Mouse (Mus musculus): ENCODE data around the gene Pcdh7. TPM values are rescaled to one million over a fixed set of nuclear protein-coding genes. Genes with fewer than 3 reads are reported as not detected.

The Pcdh7 gene
- total RNA-seq, 2 experiments from 2014 or later = 143 to 159 TPM

DNA sequence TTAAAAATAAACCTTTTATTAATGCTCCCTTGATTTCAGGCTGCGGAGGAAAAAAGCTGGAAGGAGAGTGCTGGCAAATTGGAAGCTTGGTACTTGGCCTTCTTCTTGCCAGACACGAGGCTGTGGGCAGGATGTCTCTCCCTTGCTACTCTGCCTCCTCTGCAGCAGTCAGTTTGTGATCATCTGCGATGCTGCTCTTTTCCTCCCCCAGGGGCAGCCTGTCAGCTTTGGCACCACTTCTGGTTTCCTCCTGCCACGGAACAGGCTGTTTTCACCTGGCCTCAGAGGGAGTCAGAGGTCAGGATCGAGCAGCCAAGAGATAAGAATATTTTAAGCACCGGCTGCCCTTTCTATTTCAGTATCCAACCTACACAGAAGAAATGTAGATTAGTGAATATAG is 25.2 kb downstream of the Pcdh7 start:
- intact Hi-C loops (cut with DNase I) = no loop called here
- DNase-seq (ENCODE audit: low spot score in 2 of 2) = no peak

DNA sequence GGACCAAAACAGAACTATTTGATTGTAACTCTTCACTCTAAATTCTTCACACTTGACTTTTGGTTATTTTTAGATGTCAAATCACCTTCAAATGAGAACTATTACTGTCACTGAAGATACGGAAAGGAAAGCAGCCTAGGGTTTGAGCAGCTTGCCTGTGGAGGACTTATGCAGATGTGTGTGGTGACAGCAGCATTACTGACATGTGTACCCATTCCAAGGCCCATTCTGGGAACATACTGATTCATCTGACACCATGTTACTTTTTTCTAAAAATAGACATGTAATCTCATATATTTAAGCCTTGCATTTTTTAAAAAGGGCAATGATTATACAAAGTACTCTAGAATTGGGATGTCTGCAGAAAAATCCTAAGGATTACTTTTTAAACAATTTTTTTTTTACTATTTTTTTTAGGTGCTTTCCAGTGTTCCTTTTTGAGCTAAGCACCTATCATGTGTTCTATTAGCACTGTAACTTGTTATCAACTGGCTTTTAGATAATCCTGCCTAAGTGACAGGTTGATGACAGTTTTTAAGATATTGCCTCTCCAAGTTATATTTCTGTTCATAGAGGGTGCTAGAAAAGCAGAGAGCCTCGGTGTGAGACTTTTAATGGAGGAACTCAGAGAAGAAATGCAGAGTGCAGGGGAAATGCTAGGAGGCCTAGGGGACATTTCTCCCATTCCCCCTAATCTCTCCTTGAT is 26.3 kb downstream of the Pcdh7 start:
- intact Hi-C loops (cut with DNase I) = no loop called here
- no peak for DNase-seq (ENCODE audit: low spot score in 2 of 2)

GRCm38 (mm10) chr5:57745879-57746278 is 28.1 kb downstream of the Pcdh7 start:
- intact Hi-C loops (cut with DNase I) = no loop called here
- no peak for DNase-seq (ENCODE audit: low spot score in 2 of 2)

DNA sequence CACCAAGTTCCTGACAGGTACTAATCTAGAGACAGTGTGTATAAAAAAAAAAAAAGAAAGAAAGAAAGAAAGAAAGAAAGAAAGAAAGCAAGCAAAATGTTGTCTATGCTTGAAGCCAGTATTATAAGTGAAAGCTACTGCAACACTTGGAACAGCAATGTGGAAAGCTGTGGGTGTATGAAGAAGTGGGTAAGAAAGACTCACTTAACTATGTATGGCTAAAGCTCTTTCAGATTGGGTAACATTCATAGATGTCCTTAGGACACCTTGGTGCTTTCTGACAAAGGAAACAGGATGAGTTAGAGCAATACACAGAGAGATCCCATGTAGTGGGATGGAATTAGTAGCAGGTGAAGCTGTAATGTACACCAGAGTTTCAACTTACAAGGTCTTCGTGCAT is 32.6 kb downstream of the Pcdh7 start:
- DNase-seq (ENCODE audit: low spot score in 2 of 2) = no peak

DNA sequence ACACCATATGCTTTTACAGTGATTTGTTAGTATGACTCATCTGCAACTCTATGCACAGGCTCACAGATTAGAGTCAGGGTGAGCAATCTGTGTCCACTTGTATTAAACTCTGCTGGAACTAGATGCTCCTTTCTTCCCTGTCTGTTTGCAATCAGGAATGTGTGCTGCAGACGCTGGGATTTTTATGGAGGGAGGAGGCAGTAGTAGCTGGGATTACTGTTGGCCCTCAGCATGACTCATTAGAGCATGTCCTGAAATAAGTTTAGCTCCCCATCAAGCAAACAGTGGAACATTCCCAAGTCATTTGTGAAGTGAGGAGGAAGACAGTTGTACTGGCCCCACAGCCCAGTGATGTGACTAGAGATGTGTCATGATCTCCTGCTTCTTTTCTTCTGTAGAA is 38.0 kb downstream of the Pcdh7 start:
- intact Hi-C loops (cut with DNase I) = no loop called here
- peak in 1 of 2 experiments; percentile 34 for DNase-seq (ENCODE audit: low spot score in 2 of 2)

More for the DNA sequence above, 32.6 kb downstream of the Pcdh7 start:
- intact Hi-C loops (cut with DNase I) = no loop called here

- DNase-seq (ENCODE audit: low spot score in 2 of 2) = no peak
- intact Hi-C loops (cut with DNase I) = no loop called here
Observed at GRCm38 (mm10) chr5:57756726-57757424, 39.1 kb downstream of the Pcdh7 start.

- intact Hi-C loops (cut with DNase I) = no loop called here
- DNase-seq (ENCODE audit: low spot score in 2 of 2) = peak in 1 of 2 experiments; percentile 30
Observed at GRCm38 (mm10) chr5:57757436-57757898, 39.7 kb downstream of the Pcdh7 start.

- DNase-seq (ENCODE audit: low spot score in 2 of 2) = no peak
- intact Hi-C loops (cut with DNase I) = no loop called here
Observed at GRCm38 (mm10) chr5:57758968-57759367, 41.2 kb downstream of the Pcdh7 start.

GRCm38 (mm10) chr5:57760069-57761063 is 42.6 kb downstream of the Pcdh7 start:
- intact Hi-C loops (cut with DNase I) = no loop called here
- DNase-seq (ENCODE audit: low spot score in 2 of 2) = no peak

DNA sequence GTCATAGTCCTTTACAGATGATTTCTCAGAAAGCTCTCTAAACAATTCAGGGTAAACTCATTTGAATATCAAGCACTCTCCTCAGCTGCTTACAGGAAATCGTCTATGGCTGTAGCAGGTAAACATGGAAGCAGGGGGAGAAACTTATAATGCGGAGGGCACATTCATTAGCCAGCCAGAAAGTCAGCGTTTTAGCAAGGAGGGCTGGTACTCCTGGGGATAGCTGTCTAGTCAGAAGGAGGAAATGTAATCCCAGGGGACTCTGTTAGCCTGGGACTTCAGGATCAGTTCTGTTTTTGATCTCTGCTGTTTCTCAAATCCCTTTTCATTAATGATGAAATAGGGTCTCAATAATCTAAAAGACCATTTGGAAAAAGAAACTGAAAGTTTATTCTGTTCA is 47.6 kb downstream of the Pcdh7 start:
- intact Hi-C loops (cut with DNase I) = no loop called here
- DNase-seq (ENCODE audit: low spot score in 2 of 2) = no peak

- intact Hi-C loops (cut with DNase I) = no loop called here
- no peak for DNase-seq (ENCODE audit: low spot score in 2 of 2)
Observed at GRCm38 (mm10) chr5:57767346-57767745, 49.6 kb downstream of the Pcdh7 start.

DNA sequence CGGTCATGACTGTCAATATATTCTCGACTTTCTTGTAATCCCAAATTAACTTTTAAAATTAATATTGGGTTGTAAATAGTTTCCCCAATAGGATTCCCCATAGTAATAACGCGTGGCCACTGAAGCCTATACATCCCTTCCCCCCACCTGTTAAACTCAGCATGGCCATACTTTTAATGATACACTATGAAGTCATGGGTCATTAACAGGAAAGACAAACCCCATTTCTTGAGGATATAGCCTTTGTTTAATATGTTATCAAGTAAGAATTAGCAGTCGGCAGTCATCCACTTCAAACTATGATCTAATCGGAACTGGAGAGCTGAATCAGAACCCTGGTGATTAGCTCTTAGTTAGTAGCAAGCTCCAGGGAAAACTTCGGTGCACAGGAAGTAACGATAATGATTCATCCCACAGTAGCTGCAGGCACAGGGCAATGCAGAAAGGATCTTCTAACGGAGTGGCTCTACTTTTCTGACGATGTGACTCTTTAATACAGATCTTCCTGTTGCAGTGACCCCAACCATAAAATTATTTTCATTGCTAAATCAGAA is 50.8 kb downstream of the Pcdh7 start:
- no peak for DNase-seq (ENCODE audit: low spot score in 2 of 2)
- intact Hi-C loops (cut with DNase I) = no loop called here

GRCm38 (mm10) chr5:57769644-57770043 is 51.9 kb downstream of the Pcdh7 start:
- no peak for DNase-seq (ENCODE audit: low spot score in 2 of 2)
- intact Hi-C loops (cut with DNase I) = no loop called here

DNA sequence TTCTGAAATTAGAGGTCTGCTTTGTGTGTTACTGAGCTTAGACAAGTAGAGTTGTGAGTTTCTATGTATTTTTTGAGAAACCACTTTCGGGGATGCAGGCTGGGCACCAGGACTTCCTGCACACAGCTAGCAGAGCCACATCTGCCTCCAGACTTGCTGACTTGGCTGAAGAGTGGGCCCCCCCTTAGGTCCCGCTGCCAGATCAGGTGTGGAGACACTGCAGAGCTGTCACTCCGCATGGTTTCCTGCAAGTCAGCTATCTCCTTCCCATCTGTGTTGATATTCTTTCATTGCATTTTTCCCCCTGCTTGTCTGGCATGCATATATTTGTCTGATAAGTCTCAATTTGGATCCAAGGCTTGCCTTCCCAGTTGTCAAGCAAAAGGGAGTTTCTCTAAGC is 52.6 kb downstream of the Pcdh7 start:
- DNase-seq (ENCODE audit: low spot score in 2 of 2) = no peak
- intact Hi-C loops (cut with DNase I) = no loop called here

DNA sequence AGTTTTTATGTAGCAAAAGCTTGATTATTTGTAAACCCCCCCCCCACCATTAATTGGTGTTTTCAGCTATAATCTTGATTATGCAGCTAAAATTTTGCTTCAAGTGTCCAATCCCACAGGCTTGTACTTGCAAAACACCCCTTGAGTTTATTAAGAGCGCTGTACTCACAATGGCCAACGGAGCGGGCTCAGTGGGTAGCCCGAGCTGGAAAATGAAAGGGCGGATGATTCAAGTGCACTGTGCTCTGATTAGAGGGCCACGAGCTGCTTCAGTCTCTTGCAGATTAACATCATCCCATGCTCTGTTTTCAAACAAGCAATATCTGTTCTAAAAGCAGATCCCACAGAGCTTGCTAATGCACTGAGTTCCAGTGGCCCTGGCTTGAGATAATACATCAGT is 53.4 kb downstream of the Pcdh7 start:
- intact Hi-C loops (cut with DNase I) = no loop called here

DNA sequence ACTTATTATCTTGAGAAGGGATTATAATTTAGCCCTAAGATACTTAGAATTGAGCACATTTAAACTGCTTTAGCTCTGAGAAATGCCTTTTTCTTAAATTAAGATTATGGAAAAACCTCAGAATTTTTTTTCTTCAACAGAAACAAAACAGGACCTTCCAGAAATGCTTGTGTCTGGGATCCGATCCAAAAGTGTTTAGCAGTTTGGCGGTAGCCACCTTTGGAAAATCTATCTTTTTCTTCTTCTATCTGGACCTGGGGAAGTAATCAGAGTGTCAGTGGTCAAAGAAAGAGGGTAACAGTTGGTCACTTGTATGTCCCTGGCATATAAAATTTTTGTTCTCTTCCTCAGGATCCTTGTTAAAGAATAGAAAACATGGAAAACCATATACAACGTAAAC is 54.9 kb downstream of the Pcdh7 start:
- intact Hi-C loops (cut with DNase I) = no loop called here
- DNase-seq (ENCODE audit: low spot score in 2 of 2) = no peak

More for the DNA sequence above, 53.4 kb downstream of the Pcdh7 start:
- DNase-seq (ENCODE audit: low spot score in 2 of 2) = no peak

DNA sequence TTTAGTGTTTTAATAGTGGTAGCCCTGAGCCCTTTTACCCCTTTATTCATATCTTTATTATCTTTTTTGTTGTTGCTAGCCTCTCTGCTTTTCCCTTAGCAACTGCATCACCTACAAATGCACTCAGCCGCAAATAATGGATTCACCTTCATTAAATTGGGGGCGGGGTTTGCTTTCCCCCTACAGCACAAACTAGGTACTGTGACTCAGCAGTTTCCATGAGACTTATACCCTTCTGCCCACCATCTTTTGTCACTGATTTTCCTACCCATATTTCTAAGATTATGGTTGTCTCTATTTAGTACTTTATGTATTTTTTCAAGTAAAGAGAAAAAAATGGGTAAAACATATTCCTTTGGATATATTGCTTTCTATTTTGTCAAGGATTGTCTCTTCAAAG is 56.7 kb downstream of the Pcdh7 start:
- intact Hi-C loops (cut with DNase I) = no loop called here
- no peak for DNase-seq (ENCODE audit: low spot score in 2 of 2)

GRCm38 (mm10) chr5:57778093-57778492 is 60.3 kb downstream of the Pcdh7 start:
- intact Hi-C loops (cut with DNase I) = no loop called here

DNA sequence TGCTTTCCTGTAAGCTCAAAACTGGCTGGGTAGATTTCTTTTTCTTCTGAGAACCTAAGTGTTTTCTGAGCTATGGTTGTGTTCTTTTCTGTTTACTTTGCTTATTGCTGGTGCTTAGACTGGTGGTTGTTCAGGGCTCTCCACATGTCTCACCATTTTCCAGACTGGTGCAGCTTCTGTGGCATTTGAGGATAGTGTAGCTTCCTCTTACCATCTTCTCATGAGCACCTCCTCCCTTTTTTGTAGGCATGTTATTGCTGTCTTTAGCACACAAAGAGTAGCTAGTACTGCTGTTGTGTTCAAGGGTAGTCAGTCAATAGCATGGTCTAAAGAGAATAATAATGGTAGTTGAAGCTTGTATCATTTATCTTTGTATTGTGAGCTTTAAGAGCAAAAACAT is 62.2 kb downstream of the Pcdh7 start:
- intact Hi-C loops (cut with DNase I) = no loop called here

More at GRCm38 (mm10) chr5:57778093-57778492, 60.3 kb downstream of the Pcdh7 start:
- DNase-seq (ENCODE audit: low spot score in 2 of 2) = no peak

DNA sequence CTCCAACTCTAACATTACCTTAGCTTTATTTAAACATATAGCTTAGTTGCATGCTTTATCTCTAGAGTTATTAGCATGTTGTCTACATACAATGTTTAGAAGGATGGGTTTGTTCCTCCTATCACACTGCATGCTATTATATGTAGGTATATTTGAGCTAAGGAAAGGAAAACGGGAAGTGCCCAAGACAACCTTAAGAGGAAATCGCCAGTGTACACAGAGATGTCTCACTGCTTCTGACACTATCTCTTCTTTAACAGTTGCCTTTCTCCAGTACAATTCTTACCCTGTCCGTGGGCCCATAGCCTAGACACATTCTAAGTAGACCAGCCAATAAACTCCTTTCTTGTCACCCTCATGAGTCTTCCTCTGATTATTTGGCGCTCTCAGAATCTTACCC is 62.8 kb downstream of the Pcdh7 start:
- no peak for DNase-seq (ENCODE audit: low spot score in 2 of 2)
- intact Hi-C loops (cut with DNase I) = no loop called here

More for the DNA sequence above, 62.2 kb downstream of the Pcdh7 start:
- DNase-seq (ENCODE audit: low spot score in 2 of 2) = no peak
